Mouse (Mus musculus): ENCODE measurements around the gene Rprd1b.
A peak's percentile ranks its signal among the peaks of the same experiment; 100 is the strongest.

Gene Rprd1b

DNA sequence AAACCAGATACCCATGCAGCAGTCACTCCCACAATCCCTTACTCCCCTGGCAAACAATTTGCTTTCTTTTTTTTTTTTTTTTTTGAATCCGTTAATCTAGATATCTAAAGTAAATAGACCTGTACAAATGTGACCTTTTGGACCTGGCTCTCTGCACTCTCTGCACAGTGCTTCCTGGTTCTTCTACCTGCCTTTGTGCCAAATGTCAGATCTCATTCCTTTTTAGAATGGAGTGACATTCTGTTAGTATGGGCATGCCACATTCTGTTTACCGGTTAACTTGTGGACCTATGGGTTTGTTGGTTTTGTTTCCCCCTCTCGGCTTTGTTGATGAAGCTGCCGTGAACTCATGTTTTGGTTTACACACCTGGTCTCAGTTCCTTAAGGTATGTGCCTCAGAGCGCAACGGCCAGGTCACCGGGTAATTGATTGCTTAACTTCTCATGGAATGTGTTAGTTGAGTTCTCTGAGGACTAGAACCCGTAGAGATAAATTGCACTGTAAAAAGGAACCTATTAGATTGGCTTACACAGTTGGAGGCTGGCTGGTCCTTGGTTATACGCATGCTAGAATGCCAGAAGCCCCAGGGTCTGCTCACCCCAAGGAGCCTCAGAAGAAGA lies 52.4 kb downstream of the Rprd1b start:
- DNase-seq (ENCODE audit: low read depth, low spot score): no peak

DNA sequence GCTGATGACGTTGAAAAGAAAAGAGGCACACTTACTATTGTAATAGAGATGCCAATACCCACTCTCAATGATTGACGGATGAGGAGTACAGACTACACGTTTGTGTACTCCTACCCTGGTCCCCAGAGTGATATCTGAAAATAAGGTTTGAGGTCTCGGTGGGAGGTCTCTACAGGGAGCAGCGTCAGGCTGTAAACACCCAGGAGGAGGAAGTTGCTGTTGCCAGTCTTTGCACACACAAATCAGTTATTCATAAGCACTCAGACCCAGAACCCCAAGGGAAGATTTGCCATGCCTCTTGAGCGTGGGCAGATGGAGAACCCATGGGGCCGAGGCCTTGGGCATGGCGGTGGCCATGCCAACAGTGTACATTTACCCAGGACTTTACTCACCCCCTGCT lies 56.2 kb downstream of the Rprd1b start:
- DNase-seq (ENCODE audit: low read depth, low spot score): no peak

DNA sequence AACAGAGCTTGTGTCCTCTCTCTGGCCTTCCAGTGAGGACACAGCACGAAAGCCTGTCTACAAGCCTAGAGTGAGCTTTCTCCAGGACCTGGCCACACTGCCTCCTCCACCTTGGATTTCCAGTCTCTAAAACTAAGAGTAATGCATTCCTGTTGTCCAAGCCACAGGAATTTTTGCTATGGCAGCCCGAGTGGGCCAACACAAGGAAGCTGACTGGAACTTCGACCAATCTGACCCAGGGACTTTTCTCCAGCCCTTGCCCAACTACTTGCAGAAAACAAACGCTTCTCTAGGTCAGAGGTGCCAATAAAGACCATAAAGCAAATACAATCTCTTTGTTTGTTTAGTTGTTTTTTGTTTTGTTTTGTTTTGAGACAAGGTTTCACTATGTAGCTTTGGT lies 61.8 kb downstream of the Rprd1b start:
- peak; percentile 60 for DNase-seq (ENCODE audit: low read depth, low spot score)

DNA sequence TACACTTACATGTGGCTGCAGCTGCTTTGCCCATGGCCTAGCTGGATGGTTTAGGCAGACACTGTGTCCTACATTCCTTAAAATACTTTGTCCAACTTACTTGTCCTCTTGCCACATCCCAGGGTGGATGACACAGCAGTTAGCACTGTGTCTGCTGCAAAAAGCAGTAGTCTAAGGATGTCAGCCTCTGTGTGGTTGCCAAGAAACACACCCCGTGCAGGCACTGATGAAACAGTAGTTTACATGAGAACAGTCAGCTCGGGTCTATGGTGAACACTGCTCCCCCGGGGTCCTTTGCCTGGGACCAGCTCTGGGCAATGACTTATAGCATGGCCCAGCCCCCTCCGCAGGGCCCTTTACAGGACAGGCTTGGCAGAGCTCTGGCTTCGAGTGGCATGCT lies 65.0 kb downstream of the Rprd1b start:
- peak; percentile 81 for DNase-seq (ENCODE audit: low read depth, low spot score)

DNA sequence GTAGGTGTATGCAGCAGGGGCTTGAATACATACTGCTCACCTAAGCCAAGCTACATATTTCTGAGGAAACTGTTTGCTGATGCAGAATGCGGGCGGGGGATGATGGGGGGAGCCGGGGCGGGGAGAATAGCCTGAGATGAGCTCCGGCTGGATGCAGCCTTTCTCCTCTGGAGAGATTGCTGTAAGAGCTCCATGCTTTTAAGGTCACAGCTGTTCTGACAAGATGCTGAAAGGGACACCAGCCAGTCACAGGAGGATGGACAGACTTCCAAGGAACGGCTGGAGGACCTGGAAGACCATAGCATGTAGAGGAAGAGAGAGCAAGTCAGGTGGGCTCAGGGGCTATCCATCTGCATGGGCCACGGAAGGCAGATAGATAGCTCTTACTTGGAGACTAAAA lies 66.0 kb downstream of the Rprd1b start:
- DNase-seq (ENCODE audit: low read depth, low spot score): no peak

GRCm38 (mm10) chr2:158094846-158095245 lies 66.5 kb downstream of the Rprd1b start:
- DNase-seq (ENCODE audit: low read depth, low spot score): peak; percentile 51

GRCm38 (mm10) chr2:158097071-158097470 lies 68.8 kb downstream of the Rprd1b start:
- no peak for DNase-seq (ENCODE audit: low read depth, low spot score)

GRCm38 (mm10) chr2:158098730-158099129 lies 70.4 kb downstream of the Rprd1b start:
- peak; percentile 53 for DNase-seq (ENCODE audit: low read depth, low spot score)

DNA sequence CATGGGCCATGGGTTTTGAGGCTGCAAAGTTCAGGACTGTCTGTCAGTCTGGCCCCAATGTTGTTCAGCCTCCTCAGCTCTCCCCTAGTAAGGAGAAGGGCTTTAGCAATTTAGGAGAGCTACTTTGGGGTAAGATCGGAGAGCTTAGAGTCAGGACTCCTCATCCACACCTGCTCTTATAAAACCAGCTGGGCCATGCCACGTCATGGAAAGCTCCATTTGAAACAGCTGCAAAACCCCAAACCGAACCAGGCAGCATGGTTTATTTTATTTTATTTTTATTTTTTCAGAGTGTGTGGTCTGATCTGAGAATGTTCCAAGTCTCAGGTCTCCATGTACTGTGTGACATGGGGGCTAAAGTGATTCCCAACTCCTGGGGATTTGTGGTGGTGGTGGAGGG lies 71.2 kb downstream of the Rprd1b start:
- no peak for DNase-seq (ENCODE audit: low read depth, low spot score)

DNA sequence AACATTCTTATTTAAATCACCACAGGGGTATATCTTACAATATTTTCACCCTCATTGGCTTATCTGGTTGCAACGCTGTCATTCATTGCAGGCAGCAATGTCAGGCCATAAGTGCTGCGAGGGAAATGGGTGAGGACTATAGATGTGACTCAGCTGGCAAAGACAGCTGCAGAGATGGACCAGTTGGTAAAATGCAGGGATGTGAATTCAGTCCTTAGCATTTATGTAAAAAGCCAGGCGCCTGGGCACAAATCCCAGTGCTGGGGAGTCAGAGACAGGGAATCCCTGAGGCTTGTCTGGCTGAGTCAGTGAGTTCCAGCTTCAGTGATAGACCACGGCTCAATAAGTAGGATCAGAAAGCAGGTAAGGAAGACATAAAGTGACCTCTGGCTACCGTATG lies 73.5 kb downstream of the Rprd1b start:
- DNase-seq (ENCODE audit: low read depth, low spot score): peak; percentile 87

- DNase-seq (ENCODE audit: low read depth, low spot score): no peak
These were observed 76.7 kb downstream of the Rprd1b start for GRCm38 (mm10) chr2:158104966-158105365.

DNA sequence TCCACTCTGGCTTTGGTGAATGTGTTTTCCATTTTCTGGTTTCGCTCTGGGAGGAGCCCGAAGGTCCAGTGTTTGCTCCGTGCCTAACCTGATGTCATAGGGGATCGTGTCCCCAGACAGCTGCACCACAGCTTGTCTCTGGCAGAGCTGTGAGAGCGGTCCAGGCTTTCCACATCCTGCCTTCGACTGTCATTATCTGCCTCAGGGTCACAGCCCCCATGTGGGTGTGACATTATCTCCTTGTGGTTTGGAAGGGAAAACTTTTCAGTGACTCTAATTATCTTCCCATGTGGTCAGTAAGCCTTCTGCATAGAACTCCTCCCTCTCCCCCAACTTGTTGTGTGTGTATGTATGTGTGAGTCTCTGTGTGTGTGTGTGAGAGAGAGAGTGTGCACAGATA lies 77.3 kb downstream of the Rprd1b start:
- DNase-seq (ENCODE audit: low read depth, low spot score): no peak

GRCm38 (mm10) chr2:158106947-158107587 lies 78.8 kb downstream of the Rprd1b start:
- peak; percentile 89 for DNase-seq (ENCODE audit: low read depth, low spot score)

- peak; percentile 64 for DNase-seq (ENCODE audit: low read depth, low spot score)
These were observed 81.2 kb downstream of the Rprd1b start for GRCm38 (mm10) chr2:158109516-158109915.

- DNase-seq (ENCODE audit: low read depth, low spot score): peak; percentile 92
These were observed 85.4 kb downstream of the Rprd1b start for GRCm38 (mm10) chr2:158113591-158114257.

- no peak for DNase-seq (ENCODE audit: low read depth, low spot score)
These were observed 86.6 kb downstream of the Rprd1b start for GRCm38 (mm10) chr2:158114931-158115330.

GRCm38 (mm10) chr2:158115838-158116453 lies 87.6 kb downstream of the Rprd1b start:
- DNase-seq (ENCODE audit: low read depth, low spot score): no peak

GRCm38 (mm10) chr2:158116653-158117052 lies 88.4 kb downstream of the Rprd1b start:
- no peak for DNase-seq (ENCODE audit: low read depth, low spot score)

GRCm38 (mm10) chr2:158119145-158119544 lies 90.8 kb downstream of the Rprd1b start:
- no peak for DNase-seq (ENCODE audit: low read depth, low spot score)

GRCm38 (mm10) chr2:158120211-158120610 lies 91.9 kb downstream of the Rprd1b start:
- no peak for DNase-seq (ENCODE audit: low read depth, low spot score)

GRCm38 (mm10) chr2:158120868-158121267 lies 92.6 kb downstream of the Rprd1b start:
- DNase-seq (ENCODE audit: low read depth, low spot score): peak; percentile 61

GRCm38 (mm10) chr2:158121645-158122326 lies 93.5 kb downstream of the Rprd1b start:
- peak; percentile 80 for DNase-seq (ENCODE audit: low read depth, low spot score)
